Mouse (Mus musculus): ENCODE measurements around the gene Ppp2r5c. TPM values are rescaled to one million over a fixed set of nuclear protein-coding genes. Genes with fewer than 3 reads are reported as not detected.

Ppp2r5c gene
- total and polyA plus RNA-seq, 2 experiments from 2014 or later, result 178 to 183 TPM

GRCm38 (mm10) chr12:110436638-110437366 is 10.1 kb upstream of the Ppp2r5c start:
- no peak for DNase-seq (ENCODE audit: low spot score)

GRCm38 (mm10) chr12:110437367-110437703 is 9.6 kb upstream of the Ppp2r5c start:
- no peak for DNase-seq (ENCODE audit: low spot score)
- ATAC-seq (ENCODE audit: low FRiP score), result no peak
- peak; percentile 40; the same call in 1 of the 2 replicates for TF ChIP-seq CTCF (IDR thresholded peaks at IDR 0.05)
- no peak overlapping the region for H3K4me2 ChIP-seq (ENCODE audit: low read depth, low read length, poor library complexity, severe bottlenecking)
- H3K27me3 ChIP-seq (ENCODE audit: insufficient read depth, low read length), result no peaks in the 10 kb centered on the region
- no peaks in the 10 kb centered on the region for H3K4me1 ChIP-seq (ENCODE audit: insufficient read depth, low read length)
- no peaks in the 10 kb centered on the region for H3K36me3 ChIP-seq (ENCODE audit: insufficient read depth, low read length)
- no peak overlapping the region for H3K27ac ChIP-seq (ENCODE audit: low read depth, low read length)
- 60% methylated on average over 7 of the region's 7 CpGs for WGBS
- no peak overlapping the region for H3K4me3 ChIP-seq (ENCODE audit: low read depth, low read length)
- H3K9ac ChIP-seq (replicated peaks; ENCODE audit: low read length, poor library complexity, severe bottlenecking), result no peak overlapping the region
- no peaks in the 10 kb centered on the region for H3K9me3 ChIP-seq (ENCODE audit: low read length)

More at GRCm38 (mm10) chr12:110436638-110437366, 10.1 kb upstream of the Ppp2r5c start:
- Histone ChIP-seq H3K9me3 (ENCODE audit: low read length) (no peaks in the 10 kb centered on the region), H3K4me1 (ENCODE audit: insufficient read depth, low read length) (no peaks in the 10 kb centered on the region), H3K9ac (replicated peaks; ENCODE audit: low read length, poor library complexity, severe bottlenecking) (no peak overlapping the region), H3K4me2 (ENCODE audit: low read depth, low read length, poor library complexity, severe bottlenecking) (no peak overlapping the region), H3K27me3 (ENCODE audit: insufficient read depth, low read length) (no peaks in the 10 kb centered on the region), H3K27ac (ENCODE audit: low read depth, low read length) (no peak overlapping the region), H3K4me3 (ENCODE audit: low read depth, low read length) (no peak overlapping the region), H3K36me3 (ENCODE audit: insufficient read depth, low read length) (no peaks in the 10 kb centered on the region)
- WGBS, result 66% methylated on average over 9 of the region's 9 CpGs
- ATAC-seq (ENCODE audit: low FRiP score), result no peak
- TF ChIP-seq CTCF (IDR thresholded peaks at IDR 0.05), result no peak

- Histone ChIP-seq H3K27ac (ENCODE audit: low read depth, low read length) (no peak overlapping the region), H3K27me3 (ENCODE audit: insufficient read depth, low read length) (no peaks in the 10 kb centered on the region)
These were observed 8.4 kb upstream of the Ppp2r5c start for GRCm38 (mm10) chr12:110438367-110438973.

GRCm38 (mm10) chr12:110442238-110442637 is 4.7 kb upstream of the Ppp2r5c start:
- Histone ChIP-seq H3K4me2 (ENCODE audit: low read depth, low read length, poor library complexity, severe bottlenecking) (no peak overlapping the region), H3K9ac (replicated peaks; ENCODE audit: low read length, poor library complexity, severe bottlenecking) (no peak overlapping the region), H3K9me3 (ENCODE audit: low read length) (no peaks in the 10 kb centered on the region), H3K4me1 (ENCODE audit: insufficient read depth, low read length) (no peaks in the 10 kb centered on the region), H3K36me3 (ENCODE audit: insufficient read depth, low read length) (no peaks in the 10 kb centered on the region), H3K4me3 (ENCODE audit: low read depth, low read length) (no peak overlapping the region), H3K27me3 (ENCODE audit: insufficient read depth, low read length) (no peaks in the 10 kb centered on the region), H3K27ac (ENCODE audit: low read depth, low read length) (no peak overlapping the region)
- WGBS, result 84% methylated on average over 2 of the region's 2 CpGs
- no peak for DNase-seq (ENCODE audit: low spot score)
- TF ChIP-seq CTCF (IDR thresholded peaks at IDR 0.05), result no peak
- ATAC-seq (ENCODE audit: low FRiP score), result no peak

More at GRCm38 (mm10) chr12:110438367-110438973, 8.4 kb upstream of the Ppp2r5c start:
- DNase-seq (ENCODE audit: low spot score) (no peak), ATAC-seq (ENCODE audit: low FRiP score) (no peak)
- Histone ChIP-seq H3K4me2 (ENCODE audit: low read depth, low read length, poor library complexity, severe bottlenecking) (no peak overlapping the region), H3K4me3 (ENCODE audit: low read depth, low read length) (no peak overlapping the region), H3K9ac (replicated peaks; ENCODE audit: low read length, poor library complexity, severe bottlenecking) (no peak overlapping the region), H3K9me3 (ENCODE audit: low read length) (no peaks in the 10 kb centered on the region), H3K36me3 (ENCODE audit: insufficient read depth, low read length) (no peaks in the 10 kb centered on the region), H3K4me1 (ENCODE audit: insufficient read depth, low read length) (no peaks in the 10 kb centered on the region)
- TF ChIP-seq CTCF (IDR thresholded peaks at IDR 0.05), result peak; percentile 53
- WGBS, result 45% methylated on average over 5 of the region's 5 CpGs

- ATAC-seq (ENCODE audit: low FRiP score), result no peak
- no peak overlapping the region for H3K4me2 ChIP-seq (ENCODE audit: low read depth, low read length, poor library complexity, severe bottlenecking)
- WGBS, result 72% methylated on average over 5 of the region's 5 CpGs
- H3K4me1 ChIP-seq (ENCODE audit: insufficient read depth, low read length), result no peaks in the 10 kb centered on the region
- TF ChIP-seq CTCF (IDR thresholded peaks at IDR 0.05), result no peak
- no peak for DNase-seq (ENCODE audit: low spot score)
- H3K9ac ChIP-seq (replicated peaks; ENCODE audit: low read length, poor library complexity, severe bottlenecking), result no peak overlapping the region
- H3K27me3 ChIP-seq (ENCODE audit: insufficient read depth, low read length), result no peaks in the 10 kb centered on the region
- no peak overlapping the region for H3K4me3 ChIP-seq (ENCODE audit: low read depth, low read length)
- no peaks in the 10 kb centered on the region for H3K9me3 ChIP-seq (ENCODE audit: low read length)
- no peaks in the 10 kb centered on the region for H3K36me3 ChIP-seq (ENCODE audit: insufficient read depth, low read length)
- H3K27ac ChIP-seq (ENCODE audit: low read depth, low read length), result no peak overlapping the region
These were observed 2.4 kb upstream of the Ppp2r5c start for GRCm38 (mm10) chr12:110444530-110444929.

GRCm38 (mm10) chr12:110445775-110446174 is 1.1 kb upstream of the Ppp2r5c start:
- ATAC-seq (ENCODE audit: low FRiP score) (no peak), DNase-seq (ENCODE audit: low spot score) (no peak)
- Histone ChIP-seq H3K4me1 (ENCODE audit: insufficient read depth, low read length) (no peaks in the 10 kb centered on the region), H3K27me3 (ENCODE audit: insufficient read depth, low read length) (no peaks in the 10 kb centered on the region), H3K27ac (ENCODE audit: low read depth, low read length) (peak overlapping the region; percentile 92), H3K9ac (replicated peaks; ENCODE audit: low read length, poor library complexity, severe bottlenecking) (peak overlapping the region; percentile 81; the same call in 1 of the 2 replicates), H3K4me2 (ENCODE audit: low read depth, low read length, poor library complexity, severe bottlenecking) (peak overlapping the region; percentile 77), H3K9me3 (ENCODE audit: low read length) (no peaks in the 10 kb centered on the region), H3K36me3 (ENCODE audit: insufficient read depth, low read length) (no peaks in the 10 kb centered on the region), H3K4me3 (ENCODE audit: low read depth, low read length) (peak overlapping the region; percentile 79)
- TF ChIP-seq CTCF (IDR thresholded peaks at IDR 0.05), result no peak
- 43% methylated on average over 7 of the region's 7 CpGs for WGBS

All from midbrain, postnatal 0 days (tissue).